Mouse (Mus musculus) gonadal fat pad, adult 2 months (tissue): ENCODE measurements around the gene Nck1. TPM values are rescaled to one million over a fixed set of nuclear protein-coding genes. Genes with fewer than 3 reads are reported as not detected.

Source experiments
- DNase-seq: peaks from one replicate; pipeline ENCODE4 v3.0.0-alpha.2; 2012; ENCODE audit warnings: low read depth
- polyA plus RNA-seq: library from polyadenylated mRNA; depleted of rRNA; stranded (reverse); fragments of >200 nt; gene quantifications from 2 replicates; pipeline ENCODE4 v1.2.3, GENCODE M21; 2012

Gene Nck1
- polyA plus RNA-seq, 1 experiment, result 9.4 TPM

DNA sequence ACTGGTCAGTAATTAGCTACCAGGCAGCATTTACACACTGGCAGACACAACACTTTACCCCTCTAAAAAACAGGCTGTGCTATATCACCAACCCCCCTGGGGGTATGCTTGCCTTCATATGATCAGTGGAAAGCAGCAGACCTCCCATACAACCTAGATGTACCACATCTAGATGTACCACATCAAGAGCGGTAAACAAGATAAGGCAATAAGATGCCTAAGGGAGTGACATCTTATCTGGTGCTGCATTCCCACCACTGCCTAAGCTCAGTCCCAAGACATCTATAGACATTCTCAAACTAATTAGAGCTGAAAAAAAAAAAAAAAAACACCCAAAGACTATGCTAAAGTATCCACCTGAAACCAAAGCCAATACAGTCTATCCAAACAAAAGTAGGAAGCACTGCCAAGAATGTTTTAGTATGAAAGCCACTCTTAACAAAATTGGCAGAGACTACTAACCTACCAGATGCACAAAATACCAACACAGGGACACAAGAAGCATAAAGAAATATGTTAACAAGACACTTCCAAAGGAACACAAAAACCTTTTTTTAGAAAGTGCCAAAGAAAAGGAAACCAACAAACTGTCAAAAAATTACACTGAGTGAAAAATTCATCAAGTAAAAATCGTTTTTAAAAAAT is 10.2 kb downstream of the Nck1 start:
- no peak for DNase-seq

DNA sequence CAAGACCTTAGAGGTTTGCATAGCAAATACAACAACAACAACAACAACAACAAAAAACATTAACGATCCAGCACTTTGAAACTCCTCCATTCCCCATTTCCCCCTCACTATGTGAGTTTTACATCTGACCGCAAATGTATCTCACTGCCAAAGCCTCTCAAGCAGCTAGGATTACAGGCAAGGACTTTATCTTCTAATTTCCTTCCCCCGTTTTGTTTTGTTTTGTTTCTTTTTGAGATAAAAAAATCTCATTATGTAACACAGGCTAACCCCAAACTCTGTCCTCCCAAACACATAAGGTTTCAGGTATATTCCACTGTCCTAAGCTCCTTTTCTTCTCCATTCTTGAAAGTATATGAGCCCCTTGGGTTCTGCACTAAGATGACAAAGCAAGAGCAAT is 11.2 kb downstream of the Nck1 start:
- DNase-seq, result no peak

DNA sequence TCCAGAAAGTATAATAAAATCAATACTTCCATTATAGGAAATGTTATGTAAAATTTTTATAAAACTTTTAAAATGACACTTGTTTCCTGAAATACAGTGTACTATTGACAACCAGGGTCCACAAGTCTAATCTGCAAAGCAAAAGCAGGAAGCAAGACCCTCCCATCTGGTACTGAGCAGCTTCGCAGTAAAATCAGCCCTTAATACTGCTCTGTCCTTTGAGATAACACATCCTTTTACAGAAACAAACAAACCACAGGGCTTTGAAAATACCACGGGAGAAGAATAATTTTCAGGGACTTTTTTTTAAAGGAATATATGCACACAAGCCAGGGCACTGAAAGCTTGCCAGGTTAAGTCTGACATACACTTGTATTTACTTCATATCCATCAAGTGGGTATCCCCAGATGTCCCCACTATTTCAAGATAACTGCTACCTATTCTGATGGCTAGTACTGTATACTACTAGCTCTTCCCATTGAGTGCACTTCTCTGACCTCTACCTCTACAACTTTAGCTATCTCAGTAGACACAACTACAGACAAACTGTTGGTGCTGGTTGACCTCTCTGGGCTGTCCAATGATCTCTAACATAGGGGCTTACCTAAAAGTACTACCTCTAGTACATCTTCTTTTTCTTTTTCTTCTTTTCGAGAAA is 13.0 kb downstream of the Nck1 start:
- DNase-seq, result no peak

DNA sequence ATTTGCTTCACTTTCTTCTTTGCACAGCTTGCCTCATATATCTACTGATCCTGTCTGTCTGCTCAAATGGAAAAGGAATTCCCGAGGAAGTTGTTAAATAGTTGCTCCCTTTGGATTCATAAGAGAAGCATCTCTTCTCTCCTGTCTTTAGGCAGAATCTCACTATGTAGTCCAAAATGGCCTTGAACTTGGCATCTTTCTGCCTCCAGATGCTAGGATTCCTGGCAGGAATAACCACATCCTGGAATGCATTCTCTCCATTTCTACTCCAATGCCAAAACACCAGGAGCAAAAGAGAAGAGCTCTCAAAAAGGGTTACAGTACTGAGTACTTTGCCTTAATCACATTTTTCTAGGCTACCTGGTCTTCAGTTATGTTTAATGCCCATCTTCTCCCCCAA is 14.6 kb downstream of the Nck1 start:
- DNase-seq, result no peak

DNA sequence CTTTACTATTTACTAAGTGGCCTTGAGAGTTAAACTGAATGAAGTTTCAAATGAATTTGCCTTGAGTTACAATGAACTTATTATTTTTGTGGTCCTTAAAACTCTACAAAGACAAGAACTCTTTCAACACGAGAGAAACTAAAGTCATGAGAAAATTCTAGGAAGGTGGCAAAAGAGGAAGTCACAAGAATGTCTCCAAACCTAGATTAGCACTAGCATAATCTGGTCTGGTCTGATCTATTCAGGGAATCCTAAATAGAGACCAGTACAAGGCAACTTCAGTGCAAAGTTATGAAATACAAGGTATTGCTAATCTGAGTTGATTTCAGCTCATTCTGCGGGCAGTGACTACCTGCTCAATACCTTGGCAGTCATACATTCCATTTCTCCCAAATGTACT is 20.7 kb downstream of the Nck1 start:
- DNase-seq, result no peak

DNA sequence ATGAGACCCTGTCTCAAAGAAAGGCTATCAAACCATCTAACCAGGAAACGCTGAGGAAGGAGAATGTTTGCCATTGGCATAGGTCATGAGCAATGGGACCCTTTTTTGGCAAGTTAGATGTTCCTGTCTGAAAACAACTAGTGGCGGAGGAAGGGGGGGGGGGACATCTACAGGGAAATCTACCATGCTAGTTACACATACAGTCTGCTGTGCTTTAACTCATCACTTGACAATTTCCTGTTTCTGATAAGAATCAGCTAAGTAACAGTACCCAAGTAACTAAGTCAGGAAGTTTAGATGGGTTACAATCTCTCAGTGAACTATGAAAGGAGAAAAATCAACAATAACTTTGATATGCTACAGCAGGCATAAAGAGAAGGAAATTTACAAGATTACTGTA is 23.9 kb downstream of the Nck1 start:
- no peak for DNase-seq

DNA sequence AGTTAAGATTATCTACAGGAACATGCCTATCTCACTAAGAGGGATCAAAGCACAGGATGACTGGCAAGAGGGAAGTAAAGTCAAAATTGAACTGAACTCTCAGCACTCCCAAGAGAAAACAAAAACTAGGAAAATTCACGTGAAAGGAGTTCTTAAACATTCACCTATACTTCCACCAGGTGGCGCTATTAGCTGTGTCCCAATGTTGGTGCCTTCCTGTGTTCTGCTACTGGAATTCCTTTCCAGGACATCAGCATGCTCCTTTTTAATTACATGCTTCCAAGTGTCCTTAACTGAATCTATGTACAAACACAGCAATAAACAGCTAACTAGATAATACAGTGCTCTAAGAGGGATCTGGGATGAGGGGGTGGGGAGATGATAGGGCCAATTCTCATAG is 25.3 kb downstream of the Nck1 start:
- DNase-seq, result no peak

DNA sequence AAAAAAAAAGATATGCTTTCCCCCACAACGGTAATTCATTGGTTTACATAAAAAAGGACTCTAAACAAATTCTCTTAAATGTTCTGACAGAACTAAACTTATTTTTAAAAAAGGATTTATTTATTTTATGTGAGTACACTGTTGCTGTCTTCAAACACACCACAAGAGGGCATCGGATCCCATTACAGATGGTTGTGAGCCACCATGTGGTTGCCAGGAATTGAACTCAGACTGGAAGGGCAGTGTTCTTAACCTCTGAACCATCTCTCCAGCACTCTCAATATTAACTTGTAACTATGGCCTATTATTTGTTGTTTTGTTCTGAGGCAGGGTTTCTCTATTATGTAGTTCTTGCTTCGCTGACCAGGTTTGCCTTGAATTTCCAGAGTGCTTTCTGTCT is 25.9 kb downstream of the Nck1 start:
- no peak for DNase-seq

DNA sequence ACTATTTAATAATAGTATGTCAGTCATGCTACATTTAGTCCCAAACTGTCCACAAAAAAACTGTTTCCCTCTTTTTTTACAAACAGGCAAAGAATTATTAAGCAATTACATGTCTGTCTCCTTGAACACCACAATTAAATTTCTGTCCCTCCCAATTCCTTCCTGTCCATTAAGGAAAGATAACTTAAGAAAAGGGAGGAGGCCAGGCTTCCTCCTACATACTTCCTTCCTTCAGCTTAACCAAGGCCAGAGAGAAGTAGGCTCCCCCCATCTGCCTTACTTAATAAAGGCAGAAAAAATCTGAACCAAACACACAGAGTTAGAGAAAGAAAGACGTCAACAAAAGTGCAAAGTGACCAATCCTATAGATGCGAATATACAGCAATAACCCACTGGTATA is 38.4 kb downstream of the Nck1 start:
- no peak for DNase-seq

DNA sequence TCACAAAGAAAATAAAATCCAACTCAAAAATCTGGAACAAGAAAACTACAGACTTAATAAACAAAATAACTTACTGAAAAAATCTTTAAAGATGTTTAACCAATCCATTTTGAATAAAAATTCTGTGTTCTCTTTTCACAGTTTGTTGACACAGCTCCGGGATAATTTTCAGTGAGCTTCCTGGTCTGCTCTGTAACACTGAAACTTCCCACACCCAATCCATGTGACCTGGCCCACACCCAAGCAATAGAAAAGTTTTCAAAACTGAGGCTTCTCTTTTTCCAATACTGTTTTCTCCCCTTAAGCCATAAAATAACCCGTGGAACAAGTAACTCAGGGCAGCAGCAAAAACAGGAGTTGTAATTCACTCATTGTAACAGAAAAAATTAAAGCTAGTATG is 39.3 kb downstream of the Nck1 start:
- DNase-seq, result no peak

DNA sequence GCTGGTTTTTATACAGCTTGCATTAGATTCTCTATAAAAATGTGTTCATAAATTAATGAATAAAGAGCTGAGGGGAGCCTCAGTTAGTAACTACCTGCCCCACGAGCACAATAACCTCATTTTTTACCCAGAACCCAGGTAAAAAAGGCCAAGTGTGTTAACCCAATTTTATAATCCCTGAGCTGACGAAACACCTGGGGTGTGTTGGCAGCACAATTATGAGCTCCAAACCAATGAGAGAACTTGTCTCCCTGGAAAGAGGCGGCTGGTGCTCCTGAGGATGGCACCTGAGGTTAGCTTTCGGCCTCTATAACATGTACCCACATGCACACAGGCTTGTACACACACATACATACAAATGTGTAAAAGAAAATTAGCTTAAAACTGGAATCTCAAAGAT is 40.4 kb downstream of the Nck1 start:
- DNase-seq, result no peak

DNA sequence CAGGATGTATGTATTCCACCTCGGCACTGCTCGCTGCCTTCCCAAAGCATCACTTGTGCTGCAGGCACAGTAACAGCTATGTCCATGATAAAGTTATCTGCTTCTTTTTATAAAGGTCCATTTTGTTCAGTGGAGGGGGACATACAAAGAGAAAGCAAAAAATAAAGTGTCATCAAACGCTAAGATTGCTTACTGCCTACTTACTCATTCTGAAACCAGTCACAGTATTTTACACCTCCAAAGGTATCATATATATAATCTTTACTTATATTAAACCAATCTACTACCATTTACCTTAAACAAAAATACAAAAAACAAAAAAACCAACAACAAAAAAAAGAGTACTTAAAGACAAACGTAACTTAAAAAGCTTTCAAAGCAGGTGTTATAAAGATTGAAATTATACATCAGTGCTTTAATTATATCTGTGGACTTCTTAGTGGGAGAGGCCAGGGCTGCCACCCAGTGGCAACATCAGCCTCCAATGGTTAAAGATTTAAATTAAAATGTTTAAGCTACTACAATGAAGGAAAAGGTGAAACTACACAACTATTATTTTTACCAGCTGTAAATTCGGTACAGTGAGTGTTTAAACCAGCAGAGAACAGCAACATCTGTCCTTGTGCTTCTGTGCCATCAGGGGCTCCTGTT is 52.2 kb downstream of the Nck1 start:
- DNase-seq, result no peak

DNA sequence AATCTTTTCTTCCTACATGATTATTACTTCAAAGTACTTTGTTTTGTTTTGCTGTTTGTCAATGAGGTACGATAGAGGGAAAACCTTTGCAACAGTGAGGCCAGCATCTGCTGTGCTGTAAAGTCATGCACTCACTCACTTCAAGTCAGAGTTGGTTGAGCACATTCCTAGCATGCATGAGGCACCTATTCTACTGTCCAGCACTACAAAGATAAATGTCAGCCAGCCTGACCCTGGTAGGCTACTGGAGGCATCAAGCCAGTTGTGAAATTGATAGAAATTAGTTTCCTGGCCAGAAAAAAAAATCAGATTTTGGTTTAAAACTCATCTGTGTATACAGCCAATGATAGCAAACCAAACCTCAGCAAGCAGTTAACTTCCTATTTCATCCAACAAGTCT is 54.5 kb downstream of the Nck1 start:
- no peak for DNase-seq

DNA sequence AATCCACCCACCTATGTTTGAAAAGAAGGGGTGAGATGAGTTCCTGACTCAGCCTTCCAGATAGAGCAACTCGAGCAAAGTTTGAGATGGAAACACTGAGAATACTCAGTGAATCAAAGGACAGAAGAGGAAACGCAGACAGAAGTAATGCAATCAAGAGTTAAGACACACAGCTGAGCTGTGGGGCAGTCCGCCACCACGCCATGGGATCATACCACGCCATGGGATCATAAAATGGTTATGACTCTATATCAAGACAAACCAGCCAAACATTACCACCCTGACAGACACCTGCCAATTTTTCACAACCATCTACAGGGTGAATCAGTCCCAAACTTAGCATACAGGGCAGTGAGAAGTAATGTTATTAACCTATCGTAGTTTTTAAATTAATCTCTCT is 57.0 kb downstream of the Nck1 start:
- no peak for DNase-seq

DNA sequence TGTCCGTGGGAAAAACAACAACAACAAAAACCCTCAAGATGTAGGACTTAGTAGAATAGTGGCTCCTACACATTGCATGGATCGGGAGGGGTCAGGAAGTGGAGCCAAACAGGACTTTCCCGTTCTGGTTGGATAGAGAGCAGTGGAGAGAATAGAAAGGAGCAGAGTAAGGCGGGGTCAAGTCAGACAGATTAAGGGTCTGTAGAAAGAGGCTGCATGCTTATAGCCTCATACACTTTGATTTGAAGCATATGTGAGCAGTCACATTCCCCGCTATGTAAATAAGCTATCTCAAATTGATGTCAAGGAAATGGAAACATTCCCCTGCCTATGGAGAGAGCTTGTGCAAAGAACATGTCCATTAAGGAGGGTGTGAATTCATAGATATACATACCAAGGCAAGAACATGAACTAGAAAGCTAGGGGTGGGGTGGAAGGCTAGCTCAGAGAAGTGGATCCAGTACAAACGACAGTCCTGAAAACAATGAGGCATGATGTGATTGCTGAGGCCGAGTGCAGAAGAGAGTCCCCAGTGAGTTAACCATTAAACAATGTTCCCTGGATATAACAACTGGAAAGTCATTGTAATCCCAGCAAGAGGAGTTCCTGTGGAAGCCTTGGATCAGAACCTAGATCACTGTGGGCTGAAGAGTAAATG is 57.7 kb downstream of the Nck1 start:
- DNase-seq, result no peak

DNA sequence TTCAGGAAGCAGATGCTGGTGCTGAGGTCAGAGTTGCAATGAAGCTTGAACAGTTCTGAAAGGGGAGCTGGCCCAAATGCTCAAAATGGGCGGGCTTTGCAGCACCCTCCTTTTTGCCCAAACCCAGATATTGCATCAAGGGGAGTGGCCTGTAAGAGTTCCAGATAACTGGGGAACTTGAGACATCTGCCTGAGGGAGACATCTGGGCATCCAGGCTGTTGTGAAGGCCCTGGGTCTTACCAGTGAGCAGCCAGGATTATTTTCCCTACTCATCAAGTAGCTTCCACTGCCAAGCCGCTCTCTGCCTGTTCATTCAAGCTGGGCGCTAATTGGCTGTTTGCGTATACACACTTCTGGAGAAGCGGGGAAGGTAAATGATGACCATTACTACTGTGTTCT is 59.5 kb downstream of the Nck1 start, which contains the start of gene Il20rb:
Il20rb (minus strand) TSS at position 358 of the 400 bp plus-strand sequence.
- no peak for DNase-seq

DNA sequence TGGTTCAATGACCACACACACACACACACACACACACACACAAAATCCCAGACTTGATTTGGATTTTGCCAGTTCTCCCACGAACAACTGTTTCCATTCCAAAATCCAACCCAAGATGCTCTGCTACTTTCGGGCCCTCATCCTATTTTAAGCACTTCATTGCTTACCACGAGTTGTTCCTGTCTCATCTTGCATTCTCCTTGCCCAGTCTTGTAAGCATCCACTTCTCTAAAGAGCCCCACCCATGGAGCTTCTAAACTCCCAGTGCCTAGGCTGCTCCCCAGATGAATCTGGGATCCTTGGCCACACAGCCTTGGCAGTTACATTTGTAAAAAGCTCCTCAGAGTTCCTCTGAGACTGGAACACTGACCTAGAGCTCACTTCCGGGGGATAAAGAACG is 62.6 kb downstream of the Nck1 start:
- no peak for DNase-seq

DNA sequence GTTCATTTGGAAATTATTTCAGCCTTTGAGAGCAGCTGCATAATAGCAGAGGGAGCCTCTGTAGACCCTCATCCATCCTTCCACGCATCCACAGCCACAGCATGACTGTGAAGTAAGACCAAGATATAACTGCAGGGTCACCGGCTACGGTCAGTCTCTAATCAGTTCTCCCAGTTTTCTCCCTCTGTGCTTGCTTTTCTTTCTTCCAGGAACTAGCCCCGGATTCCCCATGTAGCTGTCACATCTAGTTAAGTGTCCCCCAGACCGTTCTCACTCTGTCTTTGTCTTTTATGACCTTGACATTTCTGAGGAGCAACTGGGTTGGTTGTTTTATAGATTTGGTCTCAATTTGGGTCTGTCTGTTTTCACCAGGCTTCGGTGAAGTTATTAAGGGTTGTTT is 64.3 kb downstream of the Nck1 start:
- no peak for DNase-seq

DNA sequence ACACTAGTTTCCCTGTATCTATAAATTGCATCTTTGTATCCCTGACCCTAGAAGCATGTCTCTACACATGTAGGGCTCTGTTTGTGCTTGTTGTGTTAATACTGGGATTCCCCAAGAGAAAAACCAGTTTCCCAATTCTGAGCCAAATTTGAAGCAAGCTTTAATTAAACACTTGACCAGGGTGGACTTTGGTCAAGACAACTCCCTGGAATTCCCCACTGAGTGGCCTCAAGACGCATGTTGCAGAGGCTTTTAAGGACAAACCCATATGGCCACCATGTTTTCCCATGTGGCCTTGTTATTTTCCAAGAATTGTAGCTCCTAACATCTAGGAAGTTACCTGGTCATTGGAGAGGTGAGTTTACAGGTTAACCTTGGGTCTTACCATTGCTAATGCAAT is 71.9 kb downstream of the Nck1 start:
- no peak for DNase-seq

DNA sequence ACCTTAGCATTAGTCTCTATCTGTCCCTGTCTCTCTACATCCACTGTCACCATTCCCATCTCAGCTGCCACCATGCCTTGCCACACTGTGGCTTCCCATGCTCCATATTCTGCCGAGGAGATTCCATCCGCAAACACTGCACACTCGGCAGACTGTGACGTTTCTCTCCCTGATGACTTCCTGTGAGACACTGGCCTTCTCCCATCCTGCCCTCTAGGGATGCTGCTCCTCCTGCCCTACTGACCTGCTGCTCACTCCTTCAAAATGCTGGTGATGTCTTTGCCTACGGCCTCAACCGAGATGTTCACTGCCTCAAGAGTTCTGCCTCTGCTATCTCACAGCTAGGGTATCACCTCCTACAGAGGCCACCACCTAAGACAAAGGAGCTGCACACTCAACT is 72.6 kb downstream of the Nck1 start:
- DNase-seq, result no peak

DNA sequence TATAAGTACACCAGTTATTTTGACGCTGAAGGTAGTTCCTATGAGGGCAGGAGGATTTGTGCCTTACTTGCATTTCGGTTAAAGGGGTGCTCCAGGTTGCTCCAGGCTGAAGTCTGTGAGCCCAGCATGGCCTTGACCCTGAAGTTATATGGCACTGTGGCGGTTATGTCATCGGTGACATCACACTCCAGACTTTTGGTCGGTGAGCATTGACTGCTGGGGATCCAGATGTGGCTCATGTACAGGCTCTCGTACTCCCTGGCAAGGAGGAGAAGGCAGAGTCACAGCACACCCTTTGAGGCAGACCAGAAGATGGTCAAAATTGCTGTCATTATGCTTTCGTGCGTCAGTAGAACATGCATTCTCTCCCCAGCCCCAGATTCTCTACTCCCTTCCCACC is 73.0 kb downstream of the Nck1 start:
- no peak for DNase-seq

DNA sequence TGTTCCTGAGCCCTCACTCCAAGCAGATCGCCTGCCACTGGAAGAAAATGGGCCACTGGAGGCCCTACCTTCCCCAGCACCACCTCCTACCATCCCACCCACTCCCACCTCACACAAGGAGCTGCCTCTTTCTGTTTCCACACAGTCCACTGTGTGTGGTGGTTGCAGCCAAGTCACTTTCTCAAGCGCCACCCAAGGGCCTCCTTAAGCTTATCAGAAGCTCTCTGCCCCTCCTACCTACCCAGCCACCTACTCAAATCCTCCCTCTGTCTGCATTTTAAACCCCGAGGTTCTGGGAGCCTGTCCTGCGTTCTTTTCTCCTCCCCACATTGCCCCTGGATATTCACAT is 74.4 kb downstream of the Nck1 start:
- no peak for DNase-seq
